Comparison of ENCODE assay signal across 10 mouse cellular contexts in the genomic region with DNA sequence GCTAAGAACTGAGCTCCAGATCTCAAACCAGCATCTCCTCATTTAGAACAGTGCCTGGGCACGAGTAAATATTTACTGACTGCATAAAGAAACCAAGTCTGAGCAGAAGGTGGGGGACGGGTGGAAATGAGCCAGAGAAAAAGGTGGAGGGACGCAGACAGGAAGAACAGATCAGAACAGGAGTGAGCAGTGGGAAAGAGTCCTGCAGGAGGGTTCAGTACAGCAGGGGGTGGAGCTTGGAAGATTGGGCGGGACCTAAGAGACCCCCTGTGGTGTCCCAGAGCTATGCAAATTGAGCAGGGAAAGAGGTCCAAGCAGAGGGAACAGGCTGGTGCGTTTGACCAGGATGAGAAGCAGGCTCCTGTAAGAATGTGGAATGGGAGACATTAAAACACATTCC. TPM values are rescaled to one million over a fixed set of nuclear protein-coding genes. Genes with fewer than 3 reads are reported as not detected.
A peak's percentile ranks its signal among the peaks of the same experiment; 100 is the strongest.
DNase-seq lines count a peak whose midpoint lies in the region; ATAC-seq and TF ChIP-seq lines count a peak whose summit lies in the region.
"Had no signal": no experiment of that assay in that cellular context is flagged by ENCODE, and none has a peak within 500 bp of the region (broad histone marks: within the 10 kb centered on the region; RNA-seq: fewer than 3 reads in every experiment).

No protein-coding gene starts in this region.

- H3K36me3 ChIP-seq in kidney, embryonic 14.5 days (ENCODE audit: control insufficient read depth, insufficient read depth, low read length), result no peaks in the 10 kb centered on the region
- no peaks in the 10 kb centered on the region for H3K36me3 ChIP-seq in embryonic facial prominence, embryonic 12.5 days
- no peaks in the 10 kb centered on the region for H3K36me3 ChIP-seq in intestine, embryonic 16.5 days (ENCODE audit: control insufficient read depth, insufficient read depth, low read length)
- H3K36me3 ChIP-seq in midbrain, postnatal 0 days (ENCODE audit: insufficient read depth, low read length), result no peaks in the 10 kb centered on the region

- no peak for DNase-seq in kidney, postnatal 14 days
- DNase-seq in midbrain, postnatal 0 days (ENCODE audit: low spot score), result no peak
- DNase-seq in left cerebral cortex, postnatal 10 days (ENCODE audit: extremely low spot score in 1 of 2, low spot score in 2 of 2), result no peak
- DNase-seq in c-Kit-positive CD71-positive TER-119-positive erythroid progenitor cells, embryonic 14.5 days (ENCODE audit: low spot score), result no peak
- DNase-seq in left cerebral cortex, adult 11 months (ENCODE audit: low spot score), result no peak
- DNase-seq: heart, postnatal 36 days had no signal

- no peak for TF ChIP-seq CTCF in midbrain, postnatal 0 days (IDR thresholded peaks at IDR 0.05)

- H3K9ac ChIP-seq in kidney, embryonic 14.5 days (ENCODE audit: low read depth, low read length), result no peak overlapping the region
- no peak overlapping the region for H3K9ac ChIP-seq in embryonic facial prominence, embryonic 12.5 days
- H3K9ac ChIP-seq in intestine, embryonic 16.5 days (ENCODE audit: low read depth, low read length), result no peak overlapping the region
- H3K9ac ChIP-seq in midbrain, postnatal 0 days (replicated peaks; ENCODE audit: low read length, poor library complexity, severe bottlenecking), result no peak overlapping the region

- no peaks in the 10 kb centered on the region for H3K4me1 ChIP-seq in kidney, embryonic 14.5 days (ENCODE audit: control insufficient read depth, insufficient read depth, low read length)
- H3K4me1 ChIP-seq in embryonic facial prominence, embryonic 12.5 days, result no peaks in the 10 kb centered on the region
- peaks cover 11% of the 10 kb centered on the region for H3K4me1 ChIP-seq in intestine, embryonic 16.5 days (ENCODE audit: control insufficient read depth, insufficient read depth, low read length)
- no peaks in the 10 kb centered on the region for H3K4me1 ChIP-seq in midbrain, postnatal 0 days (ENCODE audit: insufficient read depth, low read length)

- intact Hi-C loops in left cerebral cortex, postnatal 10 days (cut with DNase I), result no loop called here

- no peak overlapping the region; the same call in 1 of the 2 replicates for H3K4me3 ChIP-seq in kidney, embryonic 14.5 days (ENCODE audit: low read length)
- no peak overlapping the region; the same call in 1 of the 2 replicates for H3K4me3 ChIP-seq in embryonic facial prominence, embryonic 12.5 days
- peak overlapping the region; percentile 29; the same call in 1 of the 2 replicates for H3K4me3 ChIP-seq in intestine, embryonic 16.5 days (ENCODE audit: low read length)
- H3K4me3 ChIP-seq in midbrain, postnatal 0 days (ENCODE audit: low read depth, low read length), result no peak overlapping the region; the same call in 1 of the 2 replicates

- peaks cover 22% of the 10 kb centered on the region; the same call in 1 of the 2 replicates for H3K27me3 ChIP-seq in kidney, embryonic 14.5 days (ENCODE audit: control insufficient read depth, insufficient read depth, low read length)
- H3K27me3 ChIP-seq in embryonic facial prominence, embryonic 12.5 days, result peaks cover 37% of the 10 kb centered on the region
- H3K27me3 ChIP-seq in intestine, embryonic 16.5 days (replicated peaks; ENCODE audit: control insufficient read depth, insufficient read depth, low read length), result peaks cover 10% of the 10 kb centered on the region; the same call in 1 of the 2 replicates
- no peaks in the 10 kb centered on the region for H3K27me3 ChIP-seq in midbrain, postnatal 0 days (ENCODE audit: insufficient read depth, low read length)

- H3K27ac ChIP-seq in kidney, embryonic 14.5 days (ENCODE audit: low read depth, low read length), result no peak overlapping the region
- no peak overlapping the region for H3K27ac ChIP-seq in embryonic facial prominence, embryonic 12.5 days
- no peak overlapping the region for H3K27ac ChIP-seq in intestine, embryonic 16.5 days (ENCODE audit: low read length)
- H3K27ac ChIP-seq in midbrain, postnatal 0 days (ENCODE audit: low read depth, low read length), result no peak overlapping the region

- H3K9me3 ChIP-seq in kidney, embryonic 14.5 days (ENCODE audit: control insufficient read depth, low read length), result no peaks in the 10 kb centered on the region
- H3K9me3 ChIP-seq in embryonic facial prominence, embryonic 12.5 days, result no peaks in the 10 kb centered on the region
- no peaks in the 10 kb centered on the region for H3K9me3 ChIP-seq in intestine, embryonic 16.5 days (ENCODE audit: control insufficient read depth, low read length)
- H3K9me3 ChIP-seq in midbrain, postnatal 0 days (ENCODE audit: low read length), result no peaks in the 10 kb centered on the region

- peak; percentile 56; the same call in 1 of the 2 replicates for ATAC-seq in kidney, embryonic 14.5 days (ENCODE audit: low FRiP score, low TSS enrichment)
- ATAC-seq in embryonic facial prominence, embryonic 12.5 days (ENCODE audit: insufficient number of reproducible peaks, insufficient read depth, low FRiP score, low TSS enrichment), result no peak
- peak; percentile 52; the same call in 1 of the 2 replicates for ATAC-seq in intestine, embryonic 16.5 days
- ATAC-seq in midbrain, postnatal 0 days (ENCODE audit: low FRiP score), result no peak

- H3K4me2 ChIP-seq in kidney, embryonic 14.5 days (replicated peaks; ENCODE audit: low read depth, low read length), result peak overlapping the region; percentile 36
- H3K4me2 ChIP-seq in embryonic facial prominence, embryonic 12.5 days (replicated peaks), result peak overlapping the region; percentile 44
- peak overlapping the region; percentile 49 for H3K4me2 ChIP-seq in intestine, embryonic 16.5 days (ENCODE audit: low read depth, low read length)
- peak overlapping the region; percentile 29; the same call in 1 of the 2 replicates for H3K4me2 ChIP-seq in midbrain, postnatal 0 days (ENCODE audit: low read depth, low read length, poor library complexity, severe bottlenecking)

- WGBS in kidney, embryonic 14.5 days, result 15% methylated on average over 5 of the region's 5 CpGs
- 17% methylated on average over 5 of the region's 5 CpGs for WGBS in embryonic facial prominence, embryonic 12.5 days
- whole genome bisulfite sequencing in intestine, embryonic 16.5 days, result 12% methylated on average over 5 of the region's 5 CpGs
- WGBS in midbrain, postnatal 0 days, result 22% methylated on average over 5 of the region's 5 CpGs

RNA-seq across cellular contexts. Expression of a gene that starts 37.1 kb away (rescaled TPM):
- polyA plus RNA-seq in kidney, embryonic 14.5 days (2014; fragmentation: Nextera tagmentation; extraction: Ambion mirVana), result 2.0 and 4.1 TPM in 2 replicates
- polyA plus RNA-seq in embryonic facial prominence, embryonic 12.5 days (2016; fragmentation: Nextera tagmentation; extraction: Ambion mirVana), result 0.08 and 0.18 TPM in 2 replicates
- polyA plus RNA-seq in intestine, embryonic 16.5 days (2015; fragmentation: Nextera tagmentation; extraction: Ambion mirVana), result 0.22 and 0.27 TPM in 2 replicates
- total RNA-seq in midbrain, postnatal 0 days (2014; rRNA removed), result 1.1 and 1.4 TPM in 2 replicates
- polyA plus RNA-seq in midbrain, postnatal 0 days (2015; fragmentation: Nextera tagmentation; extraction: Ambion mirVana), result 0.25 and 0.36 TPM in 2 replicates
- total RNA-seq in left cerebral cortex, postnatal 10 days (2021), result 1 to 10 TPM in 1 of 2 experiments, under 1 TPM in 1; 0.99 to 1.1 TPM
- total RNA-seq: megakaryocyte, adult 5-6 weeks had no signal

Comparison
In these comparisons a context has a peak if more than half of its experiments do, and no peak if none do; other contexts are left out.
1. ATAC-seq: peak in kidney, embryonic 14.5 days (single experiment) and intestine, embryonic 16.5 days (single experiment); none in embryonic facial prominence, embryonic 12.5 days (single experiment) and midbrain, postnatal 0 days (single experiment).
2. Peak in every context shown above with its lines, with median percentiles within 50 percentile points of each other: H3K4me2 ChIP-seq.